Mouse (Mus musculus): ENCODE data around the gene Itsn1.

DNA sequence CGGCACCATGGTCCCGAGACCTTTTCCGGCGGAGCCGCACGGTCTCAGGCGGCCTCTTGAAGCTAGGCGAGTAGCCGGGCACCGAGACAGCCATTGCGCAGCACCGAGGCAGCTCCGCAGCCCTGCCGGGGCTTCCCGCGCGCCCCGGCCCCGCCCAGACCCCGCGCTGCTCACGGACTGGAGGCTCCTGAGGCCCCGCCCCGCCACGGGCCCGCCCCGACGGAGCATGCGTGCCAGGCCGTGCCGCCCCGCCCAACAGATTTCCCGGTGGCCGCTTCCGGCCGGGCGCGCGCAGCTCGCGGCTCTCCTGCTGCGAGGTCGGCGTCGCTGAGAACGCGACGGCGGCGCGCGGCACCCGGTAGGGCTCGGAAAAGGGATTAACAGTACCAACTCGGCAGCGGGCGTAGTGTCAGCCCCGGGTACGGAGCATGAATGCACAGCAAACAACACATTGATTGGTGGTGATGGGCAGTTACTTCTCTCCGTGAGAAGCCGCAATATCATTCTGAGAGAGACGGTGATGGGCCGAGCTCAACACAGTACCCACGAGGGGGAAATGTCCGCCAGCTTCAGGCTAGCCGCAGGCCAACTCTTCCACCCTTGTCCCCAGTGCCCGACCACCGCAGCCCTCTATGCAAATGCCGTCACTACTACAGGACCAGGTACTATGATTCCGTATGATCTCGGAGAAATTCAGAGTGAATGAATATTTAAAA, 40.3 kb upstream of the Itsn1 start, which contains the start of gene Donson:
- TF ChIP-seq EP300 (IDR thresholded peaks at IDR 0.05) (no peak), CTCF (IDR thresholded peaks at IDR 0.05) (no peak; the same call in 1 of the 2 replicates)
